Mouse (Mus musculus) kidney, adult 11 months (tissue): Measurements from ENCODE around the gene Atp2c2.
A peak's percentile ranks its signal among the peaks of the same experiment; 100 is the strongest.

Experiments used
- DNase-seq: peaks from one replicate; pipeline ENCODE4 v3.0.0; 2022

Atp2c2 gene

GRCm38 (mm10) chr8:119785764-119786405, 86.1 kb downstream of the Atp2c2 start:
- DNase-seq: no peak

GRCm38 (mm10) chr8:119786871-119787270, 87.1 kb downstream of the Atp2c2 start:
- DNase-seq: no peak

GRCm38 (mm10) chr8:119787341-119787740, 87.5 kb downstream of the Atp2c2 start:
- DNase-seq: no peak

GRCm38 (mm10) chr8:119788607-119789381, 89.0 kb downstream of the Atp2c2 start:
- DNase-seq: peak; percentile 28

GRCm38 (mm10) chr8:119789581-119789980, 89.8 kb downstream of the Atp2c2 start:
- DNase-seq: no peak

GRCm38 (mm10) chr8:119791804-119792704, 92.2 kb downstream of the Atp2c2 start:
- DNase-seq: peak; percentile 54

- no peak for DNase-seq
Observed at GRCm38 (mm10) chr8:119794689-119795088, 94.9 kb downstream of the Atp2c2 start.

- DNase-seq: no peak
Observed at GRCm38 (mm10) chr8:119795651-119796050, 95.8 kb downstream of the Atp2c2 start.

GRCm38 (mm10) chr8:119798170-119798964, 98.6 kb downstream of the Atp2c2 start:
- DNase-seq: peak; percentile 65

GRCm38 (mm10) chr8:119798965-119799264, 99.1 kb downstream of the Atp2c2 start:
- DNase-seq: no peak

- no peak for DNase-seq
Observed at GRCm38 (mm10) chr8:119801168-119801567, 101.4 kb downstream of the Atp2c2 start.

GRCm38 (mm10) chr8:119802592-119802991, 102.8 kb downstream of the Atp2c2 start:
- DNase-seq: no peak

GRCm38 (mm10) chr8:119805275-119805674, 105.5 kb downstream of the Atp2c2 start:
- DNase-seq: no peak

GRCm38 (mm10) chr8:119806422-119807263, 106.8 kb downstream of the Atp2c2 start:
- DNase-seq: no peak
